Mouse (Mus musculus): ENCODE measurements around the gene Elane.

GRCm38 (mm10) chr10:79854801-79855541, 31.1 kb upstream of the Elane start:
- TF ChIP-seq FLI1 (IDR thresholded peaks at IDR 0.05; ENCODE audit: low read length) = no peak
- TF ChIP-seq GATA1 (IDR thresholded peaks at IDR 0.05; ENCODE audit: borderline replicate concordance, low read length) = no peak
